Mouse (Mus musculus): Measurements from ENCODE around the gene Car9. TPM values are rescaled to one million over a fixed set of nuclear protein-coding genes. Genes with fewer than 3 reads are reported as not detected.

Car9 gene
- polyA plus RNA-seq, 1 experiment, result not detected

GRCm38 (mm10) chr4:43489611-43490010 is 17.2 kb upstream of the Car9 start:
- no peak for TF ChIP-seq GATA1 (IDR thresholded peaks at IDR 0.05; ENCODE audit: low read length)

GRCm38 (mm10) chr4:43490801-43491200 is 16.0 kb upstream of the Car9 start:
- TF ChIP-seq GATA1 (IDR thresholded peaks at IDR 0.05; ENCODE audit: low read length), result no peak

GRCm38 (mm10) chr4:43492101-43492820 is 14.5 kb upstream of the Car9 start:
- no peak for TF ChIP-seq GATA1 (IDR thresholded peaks at IDR 0.05; ENCODE audit: low read length)

GRCm38 (mm10) chr4:43492821-43493185 is 14.0 kb upstream of the Car9 start, which contains the start of gene Ccdc107:
Gene Ccdc107 (plus strand): TSS chr4:43492900.
- TF ChIP-seq GATA1 (IDR thresholded peaks at IDR 0.05; ENCODE audit: low read length), result no peak

GRCm38 (mm10) chr4:43493186-43493845 is 13.4 kb upstream of the Car9 start:
- no peak for TF ChIP-seq GATA1 (IDR thresholded peaks at IDR 0.05; ENCODE audit: low read length)

- no peak for TF ChIP-seq GATA1 (IDR thresholded peaks at IDR 0.05; ENCODE audit: low read length)
Observed at GRCm38 (mm10) chr4:43493846-43494240, 12.9 kb upstream of the Car9 start.

- TF ChIP-seq GATA1 (IDR thresholded peaks at IDR 0.05; ENCODE audit: low read length), result no peak
Observed at GRCm38 (mm10) chr4:43496587-43496986, 10.2 kb upstream of the Car9 start.

- TF ChIP-seq GATA1 (IDR thresholded peaks at IDR 0.05; ENCODE audit: low read length), result no peak
Observed at GRCm38 (mm10) chr4:43497405-43497804, 9.4 kb upstream of the Car9 start.

DNA sequence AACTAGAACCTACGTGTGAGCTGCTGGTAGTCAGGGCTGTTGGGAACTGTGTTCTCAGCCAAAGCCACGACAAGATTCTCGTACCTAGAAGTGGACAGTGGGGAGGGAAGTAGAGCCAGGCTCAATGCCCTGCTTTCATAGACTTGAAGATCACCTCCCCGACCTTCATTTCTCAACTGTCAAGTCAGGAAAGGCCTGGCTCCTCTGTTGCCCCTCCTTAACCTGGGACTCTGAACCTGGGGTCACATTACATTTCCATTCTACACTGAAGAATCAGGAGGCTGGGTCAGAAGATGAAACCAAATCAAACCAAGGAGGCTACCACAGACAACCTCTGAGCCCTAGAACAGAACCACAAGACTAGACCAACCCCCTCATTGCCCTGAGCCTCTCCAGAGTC is 8.8 kb upstream of the Car9 start:
- no peak for TF ChIP-seq GATA1 (IDR thresholded peaks at IDR 0.05; ENCODE audit: low read length)

GRCm38 (mm10) chr4:43498983-43499382 is 7.8 kb upstream of the Car9 start:
- TF ChIP-seq GATA1 (IDR thresholded peaks at IDR 0.05; ENCODE audit: low read length), result no peak

GRCm38 (mm10) chr4:43499407-43500333 is 7.1 kb upstream of the Car9 start, which contains the start of gene Arhgef39:
Gene Arhgef39 (minus strand): TSS chr4:43499695.
- no peak for TF ChIP-seq GATA1 (IDR thresholded peaks at IDR 0.05; ENCODE audit: low read length)

- TF ChIP-seq GATA1 (IDR thresholded peaks at IDR 0.05; ENCODE audit: low read length), result no peak
Observed at GRCm38 (mm10) chr4:43503041-43503440, 3.7 kb upstream of the Car9 start.

- no peak for TF ChIP-seq GATA1 (IDR thresholded peaks at IDR 0.05; ENCODE audit: low read length)
Observed at GRCm38 (mm10) chr4:43503506-43503905, 3.3 kb upstream of the Car9 start.

DNA sequence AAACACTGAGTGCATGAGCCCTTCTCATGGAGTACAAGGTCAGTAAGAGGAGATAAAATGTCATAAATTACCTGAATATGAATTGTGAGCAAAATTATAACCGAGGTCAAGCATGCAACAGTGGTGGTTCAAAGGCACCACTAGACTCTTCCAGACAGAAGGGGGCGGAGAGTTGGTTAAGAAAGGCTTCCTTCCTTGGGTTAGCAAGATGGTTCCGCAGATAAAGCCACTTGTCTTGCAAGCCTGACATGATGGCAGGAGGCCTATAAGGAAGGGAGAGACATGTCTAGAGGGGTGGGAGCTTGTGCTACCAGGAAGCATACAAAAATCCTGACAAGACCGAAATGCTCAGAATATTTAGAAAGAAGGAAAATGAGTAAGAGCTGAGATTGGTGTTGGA is 2.5 kb upstream of the Car9 start:
- no peak for TF ChIP-seq GATA1 (IDR thresholded peaks at IDR 0.05; ENCODE audit: low read length)

- no peak for TF ChIP-seq GATA1 (IDR thresholded peaks at IDR 0.05; ENCODE audit: low read length)
Observed at GRCm38 (mm10) chr4:43506074-43506473, 692 bp upstream of the Car9 start.

Data from G1E-ER4 (cell line).